Mouse (Mus musculus): Measurements from ENCODE around the gene Tpx2. TPM values are rescaled to one million over a fixed set of nuclear protein-coding genes. Genes with fewer than 3 reads are reported as not detected.

The Tpx2 gene
- total RNA-seq (2015) (102 TPM in 2 replicates), total RNA-seq (2017) (122 and 126 TPM in 2 replicates)

- peak; percentile 100 for ATAC-seq (ENCODE audit: poor library complexity, severe bottlenecking)
These were observed at the start of gene Tpx2 for GRCm38 (mm10) chr2:152847815-152848302. Gene Tpx2, plus strand, starts transcription at chr2:152847964.

- ATAC-seq (ENCODE audit: poor library complexity, severe bottlenecking) = no peak
These were observed 47.6 kb upstream of the Tpx2 start for GRCm38 (mm10) chr2:152799954-152800761.

GRCm38 (mm10) chr2:152800762-152801113, 47.0 kb upstream of the Tpx2 start:
- no peak for ATAC-seq (ENCODE audit: poor library complexity, severe bottlenecking)

GRCm38 (mm10) chr2:152802303-152802702, 45.5 kb upstream of the Tpx2 start:
- no peak for ATAC-seq (ENCODE audit: poor library complexity, severe bottlenecking)

GRCm38 (mm10) chr2:152803081-152803480, 44.7 kb upstream of the Tpx2 start:
- no peak for ATAC-seq (ENCODE audit: poor library complexity, severe bottlenecking)

- peak; percentile 30; the same call in 1 of the 2 replicates for ATAC-seq (ENCODE audit: poor library complexity, severe bottlenecking)
These were observed 43.2 kb upstream of the Tpx2 start for GRCm38 (mm10) chr2:152804408-152805110.

- no peak for ATAC-seq (ENCODE audit: poor library complexity, severe bottlenecking)
These were observed 42.7 kb upstream of the Tpx2 start for GRCm38 (mm10) chr2:152805111-152805490.

- peak; percentile 17; the same call in 1 of the 2 replicates for ATAC-seq (ENCODE audit: poor library complexity, severe bottlenecking)
These were observed 41.7 kb upstream of the Tpx2 start for GRCm38 (mm10) chr2:152806037-152806436.

GRCm38 (mm10) chr2:152808178-152808577, 39.6 kb upstream of the Tpx2 start:
- ATAC-seq (ENCODE audit: poor library complexity, severe bottlenecking) = no peak

GRCm38 (mm10) chr2:152810158-152810941, 37.4 kb upstream of the Tpx2 start:
- peak; percentile 57; the same call in 1 of the 2 replicates for ATAC-seq (ENCODE audit: poor library complexity, severe bottlenecking)

GRCm38 (mm10) chr2:152811336-152812165, 36.2 kb upstream of the Tpx2 start:
- ATAC-seq (ENCODE audit: poor library complexity, severe bottlenecking) = peak; percentile 27; the same call in 1 of the 2 replicates

GRCm38 (mm10) chr2:152813232-152813631, 34.5 kb upstream of the Tpx2 start:
- no peak for ATAC-seq (ENCODE audit: poor library complexity, severe bottlenecking)

- no peak for ATAC-seq (ENCODE audit: poor library complexity, severe bottlenecking)
These were observed 33.4 kb upstream of the Tpx2 start for GRCm38 (mm10) chr2:152814213-152814874.

- peak; percentile 35; the same call in 1 of the 2 replicates for ATAC-seq (ENCODE audit: poor library complexity, severe bottlenecking)
These were observed 31.7 kb upstream of the Tpx2 start for GRCm38 (mm10) chr2:152815879-152816656.

GRCm38 (mm10) chr2:152816657-152817348, 31.0 kb upstream of the Tpx2 start:
- no peak for ATAC-seq (ENCODE audit: poor library complexity, severe bottlenecking)

GRCm38 (mm10) chr2:152817596-152818291, 30.0 kb upstream of the Tpx2 start:
- ATAC-seq (ENCODE audit: poor library complexity, severe bottlenecking) = no peak

- ATAC-seq (ENCODE audit: poor library complexity, severe bottlenecking) = no peak
These were observed 29.1 kb upstream of the Tpx2 start for GRCm38 (mm10) chr2:152818679-152819078.
